Mouse (Mus musculus): ENCODE data around the gene Csnk1g2.

- no peak for TF ChIP-seq CTCF (IDR thresholded peaks at IDR 0.05; ENCODE audit: borderline replicate concordance, insufficient read depth, low read depth, low read length)
- TF ChIP-seq POLR2A (IDR thresholded peaks at IDR 0.05; ENCODE audit: borderline replicate concordance, insufficient read depth, low read length), result no peak
Observed at GRCm38 (mm10) chr10:80618181-80618580, 4.5 kb upstream of the Csnk1g2 start.

Data from cerebellum, adult 2 months (tissue).